Mouse (Mus musculus) CH12.LX (cell line): ENCODE measurements at regions not wholly inside any gene's neighbourhood (a gene's known extent, or its start where the extent isn't known, plus 50 kb on each side); places are given as distances from the start of the nearest gene placed in this dataset.

Source experiments
- DNase-seq: peaks from one replicate; pipeline ENCODE4 v3.0.0-alpha.2; 2013; ENCODE audit errors: extremely low read depth
- H3K27ac ChIP-seq: 2 replicates; pipeline ENCODE4 v1.5.1; 2012; ENCODE audit warnings: low read depth, mild to moderate bottlenecking, control low read depth, moderate library complexity; ENCODE audit not compliant: insufficient read depth
- H3K27me3 ChIP-seq: replicated peaks from 2 replicates; pipeline ENCODE3; 2012; ENCODE audit warnings: inconsistent platforms
- H3K36me3 ChIP-seq, 2 experiments: replicated peaks in 1 of 2; 2 replicates each; pipeline versions ENCODE3 to v1.6.1; 2012; ENCODE audit warnings: inconsistent platforms in 1 of 2, low read length in 1 of 2, mild to moderate bottlenecking in 1 of 2, mixed read lengths in 1 of 2, moderate library complexity in 1 of 2; ENCODE audit not compliant: control insufficient read depth in 1 of 2, insufficient read depth in 1 of 2
- H3K4me1 ChIP-seq, 2 experiments: 2 replicates each; pipeline ENCODE4 v1.6.1; 2012; ENCODE audit warnings: inconsistent platforms in 1 of 2, moderate library complexity in 1 of 2; ENCODE audit not compliant: insufficient read depth in 2 of 2, control insufficient read depth in 1 of 2
- H3K4me2 ChIP-seq: 2 replicates; pipeline ENCODE4 v1.6.1; 2012; ENCODE audit warnings: low read depth, mild to moderate bottlenecking, control low read depth; ENCODE audit not compliant: poor library complexity, insufficient read depth, severe bottlenecking
- H3K4me3 ChIP-seq, 3 experiments: fragments of 150-350 bp in 1 of 3; sonication (generic) in 1 of 3; replicated peaks in 1 of 3; 2 replicates each; pipeline versions ENCODE3 to v1.5.1; 2011 to 2012; ENCODE audit warnings: low read depth in 2 of 3, low read length in 2 of 3, mild to moderate bottlenecking in 2 of 3, moderate library complexity in 2 of 3, control low read depth in 1 of 3, improper control_type of control experiment in 1 of 3, inconsistent platforms in 1 of 3, mixed read lengths in 1 of 3; ENCODE audit not compliant: poor library complexity in 1 of 3
- H3K79me2 ChIP-seq: replicated peaks from 2 replicates; pipeline ENCODE4 v1.6.1; 2012; ENCODE audit warnings: mild to moderate bottlenecking, moderate library complexity; ENCODE audit not compliant: control insufficient read depth, poor library complexity, insufficient read depth, severe bottlenecking; ENCODE audit errors: extremely low read depth
- H3K9ac ChIP-seq: 2 replicates; pipeline ENCODE4 v1.6.1; 2012; ENCODE audit warnings: low read depth, mild to moderate bottlenecking, control low read depth, moderate library complexity; ENCODE audit not compliant: insufficient read depth
- H3K9me3 ChIP-seq: replicated peaks from 2 replicates; pipeline ENCODE3; 2012; ENCODE audit warnings: low read length, inconsistent platforms, mixed read lengths
- CHD2 ChIP-seq: IDR thresholded peaks from 2 replicates; pipeline ENCODE4 v1.6.1; 2011; ENCODE audit warnings: low read length, improper control_type of control experiment
- CTCF ChIP-seq, 2 experiments: IDR thresholded peaks in 1 of 2; conservative IDR thresholded peaks in 1 of 2; 2 replicates each; pipeline ENCODE4 v1.5.1; 2011 to 2012; ENCODE audit warnings: low read depth in 2 of 2, low read length in 2 of 2, improper control_type of control experiment in 1 of 2, inconsistent platforms in 1 of 2, mild to moderate bottlenecking in 1 of 2, moderate library complexity in 1 of 2
- ELF1 ChIP-seq: IDR thresholded peaks from 2 replicates; pipeline ENCODE4 v1.6.1; 2014; ENCODE audit warnings: low read depth, mild to moderate bottlenecking, inconsistent platforms, low read length, improper control_type of control experiment
- EP300 ChIP-seq: IDR thresholded peaks from 2 replicates; pipeline ENCODE4 v1.6.1; 2011; ENCODE audit warnings: low read length, improper control_type of control experiment
- ETS1 ChIP-seq: conservative IDR thresholded peaks from 2 replicates; pipeline ENCODE4 v1.6.1; 2012; ENCODE audit warnings: low read depth, mild to moderate bottlenecking, inconsistent platforms, low read length, improper control_type of control experiment, moderate library complexity
- GABPA ChIP-seq: IDR thresholded peaks from 2 replicates; pipeline ENCODE4 v1.6.1; 2012; ENCODE audit warnings: low read depth, low read length, improper control_type of control experiment, inconsistent platforms; ENCODE audit not compliant: insufficient replicate concordance
- IRF4 ChIP-seq: IDR thresholded peaks from 2 replicates; pipeline ENCODE4 v1.6.1; 2014; ENCODE audit warnings: low read depth, mild to moderate bottlenecking, inconsistent platforms, low read length, improper control_type of control experiment
- JUN ChIP-seq: IDR thresholded peaks from 2 replicates; pipeline ENCODE4 v1.6.1; 2011; ENCODE audit warnings: low read depth, mild to moderate bottlenecking, low read length, improper control_type of control experiment, moderate library complexity; ENCODE audit not compliant: insufficient read depth
- JUND ChIP-seq: conservative IDR thresholded peaks from 2 replicates; pipeline ENCODE4 v1.6.1; 2011; ENCODE audit warnings: low read depth, low read length, improper control_type of control experiment
- KAT2A ChIP-seq: IDR thresholded peaks from 2 replicates; pipeline ENCODE4 v1.6.1; 2012; ENCODE audit warnings: low read length, improper control_type of control experiment, inconsistent platforms; ENCODE audit not compliant: insufficient replicate concordance
- MAX ChIP-seq: IDR thresholded peaks from 2 replicates; pipeline ENCODE4 v1.6.1; 2011; ENCODE audit warnings: low read length, improper control_type of control experiment
- MYC ChIP-seq: IDR thresholded peaks from 2 replicates; pipeline ENCODE4 v1.6.1; 2011; ENCODE audit warnings: low read depth, mild to moderate bottlenecking, improper control_type of control experiment, low read length
- NELFE ChIP-seq: IDR thresholded peaks from 2 replicates; pipeline ENCODE4 v1.6.1; 2011; ENCODE audit warnings: low read depth, low read length, improper control_type of control experiment
- PAX5 ChIP-seq: IDR thresholded peaks from 2 replicates; pipeline ENCODE4 v1.6.1; 2012; ENCODE audit warnings: low read length, inconsistent platforms, mixed read lengths
- POLR2A ChIP-seq: IDR thresholded peaks from 2 replicates; pipeline ENCODE4 v1.6.1; 2011; ENCODE audit warnings: low read depth, mild to moderate bottlenecking, improper control_type of control experiment, low read length
- POLR2AphosphoS2 ChIP-seq: IDR thresholded peaks from 2 replicates; pipeline ENCODE4 v1.6.1; 2011; ENCODE audit warnings: low read depth, low read length, improper control_type of control experiment
- RAD21 ChIP-seq: IDR thresholded peaks from 2 replicates; pipeline ENCODE4 v1.6.1; 2011; ENCODE audit warnings: low read depth, mild to moderate bottlenecking, low read length, improper control_type of control experiment, moderate library complexity
- RCOR1 ChIP-seq: conservative IDR thresholded peaks from 2 replicates; pipeline ENCODE4 v1.6.1; 2012; ENCODE audit warnings: low read depth, mild to moderate bottlenecking, inconsistent platforms, low read length, improper control_type of control experiment
- SIN3A ChIP-seq: IDR thresholded peaks from 2 replicates; pipeline ENCODE4 v1.6.1; 2012; ENCODE audit warnings: low read length, improper control_type of control experiment, inconsistent platforms
- SMC3 ChIP-seq: IDR thresholded peaks from 2 replicates; pipeline ENCODE4 v1.6.1; 2011; ENCODE audit warnings: low read depth, low read length, improper control_type of control experiment
- TBP ChIP-seq: conservative IDR thresholded peaks from 2 replicates; pipeline ENCODE4 v1.6.1; 2011; ENCODE audit warnings: low read depth, low read length, improper control_type of control experiment
- UBTF ChIP-seq: IDR thresholded peaks from 2 replicates; pipeline ENCODE4 v1.6.1; 2012; ENCODE audit warnings: low read depth, mild to moderate bottlenecking, inconsistent platforms, low read length, improper control_type of control experiment, moderate library complexity
- ZC3H11A ChIP-seq: IDR thresholded peaks from 2 replicates; pipeline ENCODE4 v1.6.1; 2012; ENCODE audit warnings: low read depth, mild to moderate bottlenecking, inconsistent platforms, low read length, improper control_type of control experiment
- ZMIZ1 ChIP-seq: IDR thresholded peaks from 2 replicates; pipeline ENCODE4 v1.6.1; 2012; ENCODE audit warnings: low read depth, mild to moderate bottlenecking, inconsistent platforms, low read length, improper control_type of control experiment
- ZNF384 ChIP-seq: IDR thresholded peaks from 2 replicates; pipeline ENCODE4 v1.6.1; 2012; ENCODE audit warnings: low read depth, low read length, improper control_type of control experiment, inconsistent platforms
- dilution Hi-C: fragments of 300-500 bp; cut with MboI; formaldehyde crosslinking; loops from 2 replicates; pipeline ENCODE4 v1.14.3; 2020; ENCODE audit warnings: low sequenced_read_pairs; ENCODE audit not compliant: extremely low pct_unique_long_range_greater_than_20kb, extremely low pct_ligation_motif_present
- in situ Hi-C: fragments of 300-500 bp; cut with MboI; formaldehyde crosslinking; loops from 3 replicates; pipeline ENCODE4 v1.14.3; 2019; ENCODE audit warnings: low sequenced_read_pairs, low pct_ligation_motif_present, low pct_unique_long_range_greater_than_20kb, mixed read lengths

GRCm38 (mm10) chr14:47839493-47840215, 191.4 kb downstream of the Ktn1 start:
- in situ Hi-C loops = no loop called here
- no peaks in the 10 kb centered on the region for H3K9me3 ChIP-seq
- TF ChIP-seq TBP (no peak), GABPA (no peak), RCOR1 (no peak), POLR2AphosphoS2 (no peak), EP300 (no peak), PAX5 (no peak), NELFE (no peak), ZC3H11A (no peak), CHD2 (no peak), RAD21 (no peak), ZMIZ1 (no peak), POLR2A (no peak), ZNF384 (no peak), UBTF (no peak), JUN (no peak), SMC3 (no peak)
- TF ChIP-seq, all 38 proteins: peak for 0
- no peak for DNase-seq
- H3K79me2 ChIP-seq = no peaks in the 10 kb centered on the region
- no peak overlapping the region for H3K27ac ChIP-seq
- no peaks in the 10 kb centered on the region for H3K36me3 ChIP-seq
- no peak overlapping the region for H3K4me2 ChIP-seq
- dilution Hi-C loops = no loop called here
- no peaks in the 10 kb centered on the region for H3K27me3 ChIP-seq
- H3K9ac ChIP-seq = no peak overlapping the region
- H3K4me3 ChIP-seq = no peak overlapping the region
- peaks cover 0 to 4% of the 10 kb centered on the region in 2 experiments; a peak in 1 of 4 replicates for H3K4me1 ChIP-seq

- DNase-seq = no peak
- Histone ChIP-seq H3K79me2 (no peaks in the 10 kb centered on the region), H3K4me1 (peaks cover 0 to 4% of the 10 kb centered on the region in 2 experiments; a peak in 1 of 4 replicates), H3K9me3 (no peaks in the 10 kb centered on the region), H3K27me3 (no peaks in the 10 kb centered on the region), H3K27ac (no peak overlapping the region), H3K4me2 (no peak overlapping the region), H3K9ac (no peak overlapping the region), H3K4me3 (no peak overlapping the region), H3K36me3 (no peaks in the 10 kb centered on the region)
- no peak for TF ChIP-seq JUND
- no peak for TF ChIP-seq IRF4
- no peak for TF ChIP-seq ETS1
- no peak for TF ChIP-seq PAX5
- TF ChIP-seq KAT2A = no peak
- TF ChIP-seq CTCF (conservative IDR thresholded peaks at IDR 0.05 in 1 of 2, IDR thresholded peaks at IDR 0.05 in 1 of 2; ENCODE audit: low read depth in 2 of 2, low read length in 2 of 2) = no peak
- no peak for TF ChIP-seq MAX
- TF ChIP-seq EP300 = no peak
- no peak for TF ChIP-seq MYC
- no peak for TF ChIP-seq ELF1
- no peak for TF ChIP-seq RCOR1
- no peak for TF ChIP-seq SIN3A
- in situ Hi-C loops (no loop called here), dilution Hi-C loops (no loop called here)
Measured at GRCm38 (mm10) chr14:47844366-47844765, 196.1 kb downstream of the Ktn1 start.
